Mouse (Mus musculus): ENCODE measurements around the gene Lsm10. TPM values are rescaled to one million over a fixed set of nuclear protein-coding genes. Genes with fewer than 3 reads are reported as not detected.

The Lsm10 gene
- total and polyA plus RNA-seq, 3 experiments = 35.0 to 49.6 TPM; not detected in 1

GRCm38 (mm10) chr4:126113243-126113642 lies 16.8 kb downstream of the Lsm10 start:
- TF ChIP-seq ZNF384 (IDR thresholded peaks at IDR 0.05; ENCODE audit: low read depth, low read length) (no peak), TBP (IDR thresholded peaks at IDR 0.05; ENCODE audit: low read depth, low read length) (no peak), BHLHE40 (IDR thresholded peaks at IDR 0.05; ENCODE audit: borderline replicate concordance, low read depth, low read length) (no peak), JUND (IDR thresholded peaks at IDR 0.05; ENCODE audit: low read depth, low read length) (no peak), USF1 (IDR thresholded peaks at IDR 0.05; ENCODE audit: low read depth, low read length) (no peak), NRF1 (IDR thresholded peaks at IDR 0.05; ENCODE audit: insufficient read depth, low read depth, low read length, poor library complexity, severe bottlenecking) (no peak), GATA1 (IDR thresholded peaks at IDR 0.05; ENCODE audit: low read depth, low read length) (no peak), KAT2A (conservative IDR thresholded peaks at IDR 0.05; ENCODE audit: low read depth, low read length) (no peak), GABPA (IDR thresholded peaks at IDR 0.05; ENCODE audit: low read depth, low read length) (no peak), MAX (IDR thresholded peaks at IDR 0.05; ENCODE audit: low read length) (no peak), UBTF (IDR thresholded peaks at IDR 0.05; ENCODE audit: borderline replicate concordance, insufficient read depth, low read depth, low read length) (no peak), POLR2AphosphoS5 (IDR thresholded peaks at IDR 0.05; ENCODE audit: borderline replicate concordance, low read depth, low read length) (no peak), MYC (IDR thresholded peaks at IDR 0.05; ENCODE audit: low read depth, low read length) (no peak), MYB (IDR thresholded peaks at IDR 0.05; ENCODE audit: low read depth, low read length) (no peak)
- Histone ChIP-seq H3K4me1 (ENCODE audit: control insufficient read depth in 1 of 2, insufficient read depth in 2 of 2, low read length in 2 of 2) (peaks cover 9 to 24% of the 10 kb centered on the region in 2 experiments), H3K27ac (ENCODE audit: control insufficient read depth, low read depth, low read length) (no peak overlapping the region), H3K9ac (ENCODE audit: control insufficient read depth, low read depth, low read length, poor library complexity, severe bottlenecking) (no peak overlapping the region), H3K9me3 (replicated peaks; ENCODE audit: insufficient read depth, low read length) (no peaks in the 10 kb centered on the region), H3K27me3 (ENCODE audit: control insufficient read depth in 1 of 2, insufficient read depth in 2 of 2, low read length in 2 of 2) (no peaks in the 10 kb centered on the region), H3K79me2 (ENCODE audit: control insufficient read depth, insufficient read depth, low read length, poor library complexity) (peaks cover 30% of the 10 kb centered on the region), H3K4me3 (ENCODE audit: control insufficient read depth in 1 of 2, insufficient read depth in 1 of 2, low read depth in 2 of 2, low read length in 2 of 2) (no peak overlapping the region), H3K36me3 (ENCODE audit: control insufficient read depth in 1 of 2, insufficient read depth in 2 of 2, low read length in 2 of 2) (peaks cover 1 to 29% of the 10 kb centered on the region in 2 experiments; a peak in 2 of 4 replicates)
- no peak for DNase-seq (ENCODE audit: low read depth, low spot score)

GRCm38 (mm10) chr4:126113943-126114342 lies 17.5 kb downstream of the Lsm10 start:
- peak; percentile 69 for DNase-seq (ENCODE audit: low read depth, low spot score)
- TF ChIP-seq CTCF (IDR thresholded peaks at IDR 0.05 in 2 of 3, conservative IDR thresholded peaks at IDR 0.05 in 1 of 3; ENCODE audit: control insufficient read depth in 1 of 3, insufficient read depth in 1 of 3, low read depth in 2 of 3, low read length in 3 of 3, poor library complexity in 1 of 3, severe bottlenecking in 1 of 3) (peak; percentile 30 to 80 (median 65); a peak in 4 of 6 replicates), ZNF384 (IDR thresholded peaks at IDR 0.05; ENCODE audit: low read depth, low read length) (no peak), SMC3 (IDR thresholded peaks at IDR 0.05; ENCODE audit: low read depth, low read length) (peak; percentile 60), RAD21 (IDR thresholded peaks at IDR 0.05; ENCODE audit: low read depth, low read length) (peak; percentile 62), ZC3H11A (IDR thresholded peaks at IDR 0.05; ENCODE audit: low read depth, low read length) (peak; percentile 48; the same call in 1 of the 2 replicates), TCF12 (IDR thresholded peaks at IDR 0.05; ENCODE audit: low read depth, low read length) (no peak), MYB (IDR thresholded peaks at IDR 0.05; ENCODE audit: low read depth, low read length) (no peak), MAZ (IDR thresholded peaks at IDR 0.05; ENCODE audit: low read depth, low read length) (peak; percentile 70; the same call in 1 of the 2 replicates), GATA1 (IDR thresholded peaks at IDR 0.05; ENCODE audit: low read depth, low read length) (no peak), MEF2A (IDR thresholded peaks at IDR 0.05; ENCODE audit: extremely low read depth, insufficient replicate concordance, low read depth, low read length, poor library complexity, severe bottlenecking) (no peak), SIN3A (IDR thresholded peaks at IDR 0.05; ENCODE audit: low read length) (peak; percentile 39; the same call in 1 of the 2 replicates), UBTF (IDR thresholded peaks at IDR 0.05; ENCODE audit: borderline replicate concordance, insufficient read depth, low read depth, low read length) (no peak)
- Histone ChIP-seq H3K9me3 (replicated peaks; ENCODE audit: insufficient read depth, low read length) (no peaks in the 10 kb centered on the region), H3K9ac (ENCODE audit: control insufficient read depth, low read depth, low read length, poor library complexity, severe bottlenecking) (no peak overlapping the region), H3K4me1 (ENCODE audit: control insufficient read depth in 1 of 2, insufficient read depth in 2 of 2, low read length in 2 of 2) (peaks cover 9 to 17% of the 10 kb centered on the region in 2 experiments), H3K4me3 (ENCODE audit: control insufficient read depth in 1 of 2, insufficient read depth in 1 of 2, low read depth in 2 of 2, low read length in 2 of 2) (no peak overlapping the region), H3K27me3 (ENCODE audit: control insufficient read depth in 1 of 2, insufficient read depth in 2 of 2, low read length in 2 of 2) (no peaks in the 10 kb centered on the region), H3K27ac (ENCODE audit: control insufficient read depth, low read depth, low read length) (no peak overlapping the region), H3K79me2 (ENCODE audit: control insufficient read depth, insufficient read depth, low read length, poor library complexity) (peaks cover 23% of the 10 kb centered on the region), H3K36me3 (ENCODE audit: control insufficient read depth in 1 of 2, insufficient read depth in 2 of 2, low read length in 2 of 2) (peaks cover 4 to 22% of the 10 kb centered on the region in 2 experiments; a peak in 3 of 4 replicates)
